Mouse (Mus musculus) hematopoietic stem cell, adult 5-6 weeks (primary cell): ENCODE results near the gene Ift27. TPM values are rescaled to one million over a fixed set of nuclear protein-coding genes. Genes with fewer than 3 reads are reported as not detected.

Experiments
- ATAC-seq, 2 experiments: fragments of 125-278 bp in 1 of 2; replicated peaks in 1 of 2; 2 replicates each; pipeline ENCODE4 v1.8.0; 2016 to 2017; ENCODE audit warnings: inconsistent platforms in 2 of 2, mild to moderate bottlenecking in 2 of 2, moderate number of reproducible peaks in 2 of 2, low read depth in 1 of 2, moderate TSS enrichment in 1 of 2; ENCODE audit not compliant: low FRiP score in 2 of 2, poor library complexity in 2 of 2, severe bottlenecking in 2 of 2, insufficient read depth in 1 of 2, low TSS enrichment in 1 of 2
- total RNA-seq: library from RNA; stranded (forward); fragments of 172-1452, 232-1000 nt; gene quantifications from 2 replicates; pipeline ENCODE4 v1.2.3, GENCODE M21; 2017

The Ift27 gene
- total RNA-seq, 1 experiment from 2014 or later, result 10.5 TPM

DNA sequence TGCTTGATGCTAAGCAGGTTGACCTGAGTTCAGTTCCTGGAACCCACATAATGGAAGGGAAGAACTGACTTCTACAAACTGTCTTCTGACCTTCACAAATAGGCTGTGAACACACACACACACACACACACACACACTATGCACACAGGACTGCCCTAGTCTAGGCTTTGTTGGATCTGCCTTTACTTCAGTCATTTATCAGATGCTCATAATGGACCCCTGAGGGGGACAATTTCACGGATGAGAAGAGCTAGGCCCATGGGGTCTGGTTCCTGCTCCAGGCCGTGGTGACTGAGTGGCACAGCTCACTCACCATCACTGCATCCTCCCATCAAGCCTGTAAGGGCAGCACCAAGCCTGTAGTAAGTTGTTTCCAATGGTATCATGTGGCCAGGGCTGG lies 40.5 kb downstream of the Ift27 start:
- ATAC-seq, result no peak

GRCm38 (mm10) chr15:78119704-78120103 lies 54.2 kb downstream of the Ift27 start, which contains the start of gene Cacng2:
Cacng2 (minus strand) TSS chr15:78120028.
- peak; percentile 97 to 99 for ATAC-seq

DNA sequence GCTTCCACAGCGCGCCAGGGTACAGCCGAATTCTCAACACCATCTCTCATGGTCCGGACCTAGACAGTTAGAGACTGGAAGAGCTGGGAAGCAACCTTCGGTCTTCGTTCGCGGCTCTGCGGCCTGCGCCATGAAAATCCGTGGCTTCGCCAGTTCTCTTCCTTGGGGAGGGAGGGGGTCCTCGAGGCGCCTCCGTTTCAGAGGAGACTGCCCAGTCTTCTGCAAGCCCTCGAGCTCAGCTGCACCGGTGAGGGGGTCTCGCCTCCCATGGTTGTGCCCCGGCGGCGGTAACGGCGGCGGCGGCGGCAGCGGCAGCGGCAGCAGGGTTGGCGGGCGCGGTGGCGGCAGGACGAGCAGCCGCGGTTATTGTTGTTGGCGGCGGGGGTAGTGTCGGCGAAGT lies 54.7 kb downstream of the Ift27 start:
- no peak for ATAC-seq

- no peak for ATAC-seq
Observed at GRCm38 (mm10) chr15:78118275-78118995, 55.5 kb downstream of the Ift27 start.

DNA sequence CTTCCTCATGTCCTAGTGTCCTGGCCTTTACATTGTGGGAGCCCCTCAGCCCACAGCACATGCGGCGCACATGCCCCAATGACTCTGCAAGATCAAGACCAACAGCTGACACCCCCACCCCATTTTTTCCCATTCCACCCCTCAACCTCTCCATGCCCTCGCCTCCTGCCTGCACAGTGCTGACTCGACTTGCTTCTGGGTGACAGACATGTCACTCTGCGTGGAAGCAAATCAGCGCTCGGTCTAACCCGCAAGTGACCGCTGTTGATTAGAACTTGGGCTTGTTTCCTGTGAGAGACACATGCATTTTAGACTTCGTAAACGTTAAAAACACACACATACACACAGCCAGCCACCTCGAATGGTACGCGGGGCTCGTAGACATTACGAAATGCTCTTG lies 56.2 kb downstream of the Ift27 start:
- no peak for ATAC-seq

GRCm38 (mm10) chr15:78116936-78117335 lies 57.0 kb downstream of the Ift27 start:
- ATAC-seq, result no peak

- no peak for ATAC-seq
Observed at GRCm38 (mm10) chr15:78116244-78116643, 57.7 kb downstream of the Ift27 start.

Other genes with a start within 250 kb of the Ift27 start
- gene Txn2, start 245.1 kb downstream of the Ift27 start, total RNA-seq, result 45.3 and 54.5 TPM in 2 replicates
- gene Foxred2, start 217.4 kb downstream of the Ift27 start, total RNA-seq, result 31.9 and 38.8 TPM in 2 replicates
- 242 and 244 TPM in 2 replicates for gene Eif3d, start 203.3 kb downstream of the Ift27 start, total RNA-seq
- gene Cacng2, start 54.1 kb downstream of the Ift27 start, total RNA-seq, result not detected in 2 replicates
- gene Pvalb, start 32.3 kb upstream of the Ift27 start, total RNA-seq, result not detected in 2 replicates
- 55.9 and 70.4 TPM in 2 replicates for gene Ncf4, start 70.7 kb upstream of the Ift27 start, total RNA-seq
- gene Csf2rb2, start 131.6 kb upstream of the Ift27 start, total RNA-seq, result 1.7 and 3.3 TPM in 2 replicates
- gene Csf2rb, start 151.6 kb upstream of the Ift27 start, total RNA-seq, result 21.4 and 24.5 TPM in 2 replicates
- gene Tex33, start 221.8 kb upstream of the Ift27 start, total RNA-seq, result 0.75 TPM in 1 of 2 replicates, not detected in the other
- gene Tst, start 231.8 kb upstream of the Ift27 start, total RNA-seq, result 9.5 and 16.6 TPM in 2 replicates
- gene Mpst, start 232.3 kb upstream of the Ift27 start, total RNA-seq, result 19.4 and 24.1 TPM in 2 replicates